Mouse (Mus musculus) brain, embryonic 18.5 days (tissue): ENCODE measurements around the gene Gm15114.
"Not testable (repeated sequence)": the region's sequence is repeated elsewhere in the genome, so short reads cannot be mapped to it uniquely, and the experiment has no call there.

Source experiments
- DNase-seq: peaks from one replicate; pipeline ENCODE4 v3.0.0-alpha.2; 2012; ENCODE audit warnings: low read depth, low spot score

Gene Gm15114

GRCm38 (mm10) chrX:148488649-148489048 lies at the start of gene Gm15114:
Gene Gm15114 (plus strand): TSS chrX:148488949.
- DNase-seq, result not testable (repeated sequence)
